Mouse (Mus musculus): ENCODE results near the gene Eml1.

- TF ChIP-seq CTCF (IDR thresholded peaks at IDR 0.05; ENCODE audit: borderline replicate concordance, control insufficient read depth, extremely low read depth, insufficient read depth, low read length, poor library complexity) (no peak), POLR2A (IDR thresholded peaks at IDR 0.05; ENCODE audit: control insufficient read depth, extremely low read depth, insufficient read depth, low read length, poor library complexity) (no peak)
Observed at GRCm38 (mm10) chr12:108354284-108354683, 16.5 kb upstream of the Eml1 start.
